Comparison of ENCODE assay signal across 27 mouse cellular contexts in genomic region chr1:81637357-81637756, GRCm38 (mm10).
"Had no signal": no experiment of that assay in that cellular context is flagged by ENCODE, and none has a peak within 500 bp of the region (broad histone marks: within the 10 kb centered on the region; RNA-seq: fewer than 3 reads in every experiment).

No protein-coding gene starts in this region.

- H3K4me1 ChIP-seq: embryonic facial prominence, embryonic 10.5 days; embryonic facial prominence, embryonic 12.5 days; embryonic facial prominence, embryonic 13.5 days; embryonic facial prominence, embryonic 15.5 days; forebrain, embryonic 12.5 days; forebrain, embryonic 13.5 days; forebrain, embryonic 15.5 days had no signal

- H3K27me3 ChIP-seq: embryonic facial prominence, embryonic 12.5 days; embryonic facial prominence, embryonic 13.5 days; embryonic facial prominence, embryonic 15.5 days; forebrain, embryonic 12.5 days; forebrain, embryonic 13.5 days; forebrain, embryonic 15.5 days had no signal

- H3K4me3 ChIP-seq: embryonic facial prominence, embryonic 10.5 days; embryonic facial prominence, embryonic 12.5 days; embryonic facial prominence, embryonic 13.5 days; embryonic facial prominence, embryonic 15.5 days; erythroblast, embryonic 14.5 days; forebrain, embryonic 12.5 days; forebrain, embryonic 13.5 days; forebrain, embryonic 15.5 days; gastrocnemius, adult 2 months; heart, adult 2 months had no signal

- H3K9me3 ChIP-seq: embryonic facial prominence, embryonic 10.5 days; embryonic facial prominence, embryonic 12.5 days; embryonic facial prominence, embryonic 13.5 days; embryonic facial prominence, embryonic 15.5 days; forebrain, embryonic 12.5 days; forebrain, embryonic 13.5 days; forebrain, embryonic 15.5 days had no signal

- H3K4me2 ChIP-seq: embryonic facial prominence, embryonic 12.5 days; embryonic facial prominence, embryonic 13.5 days; embryonic facial prominence, embryonic 15.5 days; forebrain, embryonic 12.5 days; forebrain, embryonic 13.5 days; forebrain, embryonic 15.5 days had no signal

- H3K9ac ChIP-seq: embryonic facial prominence, embryonic 12.5 days; embryonic facial prominence, embryonic 13.5 days; embryonic facial prominence, embryonic 15.5 days; forebrain, embryonic 12.5 days; forebrain, embryonic 13.5 days; forebrain, embryonic 15.5 days; forebrain, postnatal 0 days had no signal

- H3K27ac ChIP-seq: embryonic facial prominence, embryonic 10.5 days; embryonic facial prominence, embryonic 12.5 days; embryonic facial prominence, embryonic 13.5 days; embryonic facial prominence, embryonic 15.5 days; forebrain, embryonic 12.5 days; forebrain, embryonic 13.5 days; forebrain, embryonic 15.5 days; gastrocnemius, adult 2 months; heart, adult 2 months had no signal

- DNase-seq: cerebellum, adult 8-10 months; cerebellum, adult 9-10 months; cerebellum, adult 9-11 months; cerebellum, postnatal 10 days; cerebellum, postnatal 14 days; cerebellum, postnatal 25 days; cerebellum, postnatal 36 days; embryo, embryonic 11 days; forebrain, postnatal 0 days; gastrocnemius, adult 2 months; gastrocnemius, postnatal 10 days; gastrocnemius, postnatal 14 days; gastrocnemius, postnatal 25 days; gastrocnemius, postnatal 36 days; heart, adult 11 months; heart, adult 18-20 months; heart, adult 2 months had no signal

- H3K36me3 ChIP-seq: embryonic facial prominence, embryonic 10.5 days; embryonic facial prominence, embryonic 12.5 days; embryonic facial prominence, embryonic 13.5 days; embryonic facial prominence, embryonic 15.5 days; forebrain, embryonic 12.5 days; forebrain, embryonic 15.5 days had no signal

- ATAC-seq: forebrain, embryonic 13.5 days; forebrain, embryonic 14.5 days; forebrain, embryonic 15.5 days; forebrain, embryonic 16.5 days; forebrain, postnatal 0 days had no signal
